Mouse (Mus musculus): ENCODE measurements around the gene Lgals7. TPM values are rescaled to one million over a fixed set of nuclear protein-coding genes. Genes with fewer than 3 reads are reported as not detected.

Lgals7 gene
- 11.5 TPM for polyA plus RNA-seq (2014; fragmentation: Illumina TruSeq; extraction: RNeasy Lipid Tissue Mini Kit (QIAGEN cat#74804); ENCODE audit: low read depth, low replicate concordance)

GRCm38 (mm10) chr7:28863540-28863939 is at the start of gene Lgals7:
TSS of gene Lgals7 (plus strand) at chr7:28863853.

DNA sequence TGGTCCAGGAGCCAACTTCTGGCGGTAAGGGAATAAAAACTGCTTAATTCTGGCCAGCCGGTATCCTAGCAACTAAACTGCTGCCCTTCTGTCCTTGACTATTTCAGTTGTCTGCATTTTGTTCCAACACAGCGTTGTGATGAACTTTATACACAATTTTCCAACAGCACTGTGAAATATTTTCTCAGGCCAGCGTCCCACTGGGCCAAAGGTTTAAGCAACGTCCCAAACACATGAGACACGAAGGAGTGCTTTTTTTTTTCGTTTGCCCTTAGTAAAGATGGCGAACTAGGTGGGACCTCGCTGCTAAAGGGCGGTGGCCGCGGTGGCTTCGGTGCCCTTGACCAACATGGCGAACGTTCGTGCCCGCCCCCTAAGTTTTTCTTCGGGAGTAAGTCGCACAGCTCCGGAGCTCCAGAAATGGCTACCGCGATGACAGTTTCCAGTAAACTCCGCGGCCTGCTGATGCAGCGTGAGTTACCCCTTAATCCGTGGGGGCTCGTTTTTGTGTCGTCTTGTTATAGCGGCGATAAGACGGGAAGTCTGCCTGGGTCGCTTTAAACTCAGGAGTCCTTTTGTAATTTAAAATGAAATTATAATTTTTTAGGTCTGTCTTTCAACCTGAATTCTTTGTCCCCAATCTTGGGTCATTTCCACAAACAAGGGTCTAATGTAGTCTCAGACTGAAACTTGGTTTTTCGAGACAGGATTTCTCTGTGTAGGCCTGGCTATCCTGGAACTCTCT is 38.5 kb upstream of the Lgals7 start, which contains the start of gene Ech1:
Gene Ech1, plus strand, starts transcription at position 277 of the 745 bp plus-strand sequence.

GRCm38 (mm10) chr7:28833723-28834347 is 29.8 kb upstream of the Lgals7 start, which contains the start of gene Lgals4:
TSS of gene Lgals4 (plus strand) at chr7:28833854.

GRCm38 (mm10) chr7:28881199-28881598 is 17.5 kb downstream of the Lgals7 start, which contains the start of gene Capn12:
TSS of gene Capn12 (plus strand) at chr7:28881422.

Other genes with a start within 250 kb of the Lgals7 start
- gene Acp7, start 232.5 kb upstream of the Lgals7 start, polyA plus RNA-seq (2014; fragmentation: Illumina TruSeq; extraction: RNeasy Lipid Tissue Mini Kit (QIAGEN cat#74804); ENCODE audit: low read depth, low replicate concordance): not detected
- gene Fbxo27, start 171.0 kb upstream of the Lgals7 start, polyA plus RNA-seq (2014; fragmentation: Illumina TruSeq; extraction: RNeasy Lipid Tissue Mini Kit (QIAGEN cat#74804); ENCODE audit: low read depth, low replicate concordance): 0.66 TPM
- gene Fbxo17, start 147.0 kb upstream of the Lgals7 start, polyA plus RNA-seq (2014; fragmentation: Illumina TruSeq; extraction: RNeasy Lipid Tissue Mini Kit (QIAGEN cat#74804); ENCODE audit: low read depth, low replicate concordance): 1.5 TPM
- 76.4 TPM for gene Mrps12, start 122.0 kb upstream of the Lgals7 start, polyA plus RNA-seq (2014; fragmentation: Illumina TruSeq; extraction: RNeasy Lipid Tissue Mini Kit (QIAGEN cat#74804); ENCODE audit: low read depth, low replicate concordance)
- gene Sars2, start 121.9 kb upstream of the Lgals7 start, polyA plus RNA-seq (2014; fragmentation: Illumina TruSeq; extraction: RNeasy Lipid Tissue Mini Kit (QIAGEN cat#74804); ENCODE audit: low read depth, low replicate concordance): 6.2 TPM
- gene Ccer2, start 107.7 kb upstream of the Lgals7 start, polyA plus RNA-seq (2014; fragmentation: Illumina TruSeq; extraction: RNeasy Lipid Tissue Mini Kit (QIAGEN cat#74804); ENCODE audit: low read depth, low replicate concordance): not detected
- gene Sirt2, start 97.1 kb upstream of the Lgals7 start, polyA plus RNA-seq (2014; fragmentation: Illumina TruSeq; extraction: RNeasy Lipid Tissue Mini Kit (QIAGEN cat#74804); ENCODE audit: low read depth, low replicate concordance): 88.9 TPM
- 36.6 TPM for gene Nfkbib, start 96.3 kb upstream of the Lgals7 start, polyA plus RNA-seq (2014; fragmentation: Illumina TruSeq; extraction: RNeasy Lipid Tissue Mini Kit (QIAGEN cat#74804); ENCODE audit: low read depth, low replicate concordance)
- 5.6 TPM for gene Rinl, start 74.9 kb upstream of the Lgals7 start, polyA plus RNA-seq (2014; fragmentation: Illumina TruSeq; extraction: RNeasy Lipid Tissue Mini Kit (QIAGEN cat#74804); ENCODE audit: low read depth, low replicate concordance)
- gene Hnrnpl, start 55.3 kb upstream of the Lgals7 start, polyA plus RNA-seq (2014; fragmentation: Illumina TruSeq; extraction: RNeasy Lipid Tissue Mini Kit (QIAGEN cat#74804); ENCODE audit: low read depth, low replicate concordance): 246 TPM
- gene Ech1, start 38.6 kb upstream of the Lgals7 start, polyA plus RNA-seq (2014; fragmentation: Illumina TruSeq; extraction: RNeasy Lipid Tissue Mini Kit (QIAGEN cat#74804); ENCODE audit: low read depth, low replicate concordance): 361 TPM
- 39.3 TPM for gene Lgals4, start 30.0 kb upstream of the Lgals7 start, polyA plus RNA-seq (2014; fragmentation: Illumina TruSeq; extraction: RNeasy Lipid Tissue Mini Kit (QIAGEN cat#74804); ENCODE audit: low read depth, low replicate concordance)
- 0.51 TPM for gene Capn12, start 17.6 kb downstream of the Lgals7 start, polyA plus RNA-seq (2014; fragmentation: Illumina TruSeq; extraction: RNeasy Lipid Tissue Mini Kit (QIAGEN cat#74804); ENCODE audit: low read depth, low replicate concordance)
- 202 TPM for gene Actn4, start 98.5 kb downstream of the Lgals7 start, polyA plus RNA-seq (2014; fragmentation: Illumina TruSeq; extraction: RNeasy Lipid Tissue Mini Kit (QIAGEN cat#74804); ENCODE audit: low read depth, low replicate concordance)
- 266 TPM for gene Eif3k, start 118.0 kb downstream of the Lgals7 start, polyA plus RNA-seq (2014; fragmentation: Illumina TruSeq; extraction: RNeasy Lipid Tissue Mini Kit (QIAGEN cat#74804); ENCODE audit: low read depth, low replicate concordance)
- gene Map4k1, start 118.2 kb downstream of the Lgals7 start, polyA plus RNA-seq (2014; fragmentation: Illumina TruSeq; extraction: RNeasy Lipid Tissue Mini Kit (QIAGEN cat#74804); ENCODE audit: low read depth, low replicate concordance): 4.1 TPM

All from adipose tissue, adult 10 weeks (tissue).